Mouse (Mus musculus): ENCODE measurements around the gene Shroom2. TPM values are rescaled to one million over a fixed set of nuclear protein-coding genes. Genes with fewer than 3 reads are reported as not detected.

The Shroom2 gene
- polyA plus RNA-seq (2014; fragmentation: Nextera tagmentation; extraction: Ambion mirVana): 7.6 and 9.5 TPM in 2 replicates

GRCm38 (mm10) chrX:152768891-152769599, at the start of gene Shroom2:
Shroom2 (minus strand) TSS chrX:152769465.
- H3K9me3 ChIP-seq (ENCODE audit: control insufficient read depth, low read length): no peaks in the 10 kb centered on the region
- H3K27ac ChIP-seq (replicated peaks; ENCODE audit: low read depth, low read length): no peak within 1 kb of the TSS
- H3K4me2 ChIP-seq (ENCODE audit: low read depth, low read length): peak within 1 kb of the TSS; percentile 62
- ATAC-seq (ENCODE audit: low read depth) (peak; percentile 88), DNase-seq (ENCODE audit: low spot score) (no peak)
- peaks cover 31% of the 10 kb centered on the region for H3K27me3 ChIP-seq (replicated peaks; ENCODE audit: control insufficient read depth, insufficient read depth, low read length)
- H3K9ac ChIP-seq (ENCODE audit: low read depth, low read length): peak within 1 kb of the TSS; percentile 72
- no peaks in the 10 kb centered on the region for H3K36me3 ChIP-seq (ENCODE audit: control insufficient read depth, insufficient read depth, low read length)
- peak within 1 kb of the TSS; percentile 60 for H3K4me3 ChIP-seq (ENCODE audit: low read depth, low read length)
- WGBS: 22% methylated on average over 14 of the region's 55 CpGs
- no peaks in the 10 kb centered on the region for H3K4me1 ChIP-seq (ENCODE audit: control insufficient read depth, insufficient read depth, low read length)

GRCm38 (mm10) chrX:152818996-152819395, 49.7 kb upstream of the Shroom2 start:
- Histone ChIP-seq H3K4me1 (ENCODE audit: control insufficient read depth, insufficient read depth, low read length) (no peaks in the 10 kb centered on the region), H3K4me3 (ENCODE audit: low read depth, low read length) (no peak overlapping the region), H3K9me3 (ENCODE audit: control insufficient read depth, low read length) (no peaks in the 10 kb centered on the region), H3K4me2 (ENCODE audit: low read depth, low read length) (no peak overlapping the region), H3K36me3 (ENCODE audit: control insufficient read depth, insufficient read depth, low read length) (no peaks in the 10 kb centered on the region), H3K27ac (replicated peaks; ENCODE audit: low read depth, low read length) (no peak overlapping the region), H3K27me3 (replicated peaks; ENCODE audit: control insufficient read depth, insufficient read depth, low read length) (no peaks in the 10 kb centered on the region), H3K9ac (ENCODE audit: low read depth, low read length) (no peak overlapping the region)
- ATAC-seq (ENCODE audit: low read depth): no peak
- peak; percentile 7 for DNase-seq (ENCODE audit: low spot score)

DNA sequence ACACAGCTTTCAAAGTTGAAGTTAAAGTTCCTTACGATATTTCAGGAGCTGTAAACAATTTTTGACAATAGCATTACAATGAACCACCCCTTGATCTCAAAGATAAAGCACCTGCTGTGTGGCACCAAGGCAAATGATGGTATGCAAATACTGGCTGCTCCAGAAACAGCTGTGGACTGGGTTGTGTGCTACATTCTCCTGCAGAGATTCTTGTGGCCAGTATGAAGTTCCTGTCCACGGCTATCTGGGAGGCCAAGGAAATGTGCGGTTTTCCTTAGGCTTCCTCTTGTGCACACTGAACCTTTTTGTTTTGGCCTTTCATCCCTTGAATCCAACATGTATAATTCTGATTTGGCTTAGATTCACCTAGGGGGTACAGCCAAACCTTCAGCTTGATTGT, 44.1 kb upstream of the Shroom2 start:
- ATAC-seq (ENCODE audit: low read depth) (no peak), DNase-seq (ENCODE audit: low spot score) (no peak)
- H3K4me3 ChIP-seq (ENCODE audit: low read depth, low read length): no peak overlapping the region
- no peak overlapping the region for H3K9ac ChIP-seq (ENCODE audit: low read depth, low read length)
- no peaks in the 10 kb centered on the region for H3K27me3 ChIP-seq (replicated peaks; ENCODE audit: control insufficient read depth, insufficient read depth, low read length)
- H3K4me1 ChIP-seq (ENCODE audit: control insufficient read depth, insufficient read depth, low read length): no peaks in the 10 kb centered on the region
- H3K9me3 ChIP-seq (ENCODE audit: control insufficient read depth, low read length): no peaks in the 10 kb centered on the region
- 75% methylated on average over 3 of the region's 3 CpGs for WGBS
- no peaks in the 10 kb centered on the region for H3K36me3 ChIP-seq (ENCODE audit: control insufficient read depth, insufficient read depth, low read length)
- H3K27ac ChIP-seq (replicated peaks; ENCODE audit: low read depth, low read length): no peak overlapping the region
- H3K4me2 ChIP-seq (ENCODE audit: low read depth, low read length): no peak overlapping the region

- Histone ChIP-seq H3K9me3 (ENCODE audit: control insufficient read depth, low read length) (no peaks in the 10 kb centered on the region), H3K27me3 (replicated peaks; ENCODE audit: control insufficient read depth, insufficient read depth, low read length) (no peaks in the 10 kb centered on the region), H3K4me2 (ENCODE audit: low read depth, low read length) (no peak overlapping the region), H3K4me1 (ENCODE audit: control insufficient read depth, insufficient read depth, low read length) (no peaks in the 10 kb centered on the region), H3K9ac (ENCODE audit: low read depth, low read length) (no peak overlapping the region), H3K36me3 (ENCODE audit: control insufficient read depth, insufficient read depth, low read length) (no peaks in the 10 kb centered on the region), H3K27ac (replicated peaks; ENCODE audit: low read depth, low read length) (no peak overlapping the region), H3K4me3 (ENCODE audit: low read depth, low read length) (no peak overlapping the region)
- no peak for DNase-seq (ENCODE audit: low spot score)
- no peak for ATAC-seq (ENCODE audit: low read depth)
Measured at GRCm38 (mm10) chrX:152805317-152805716, 36.1 kb upstream of the Shroom2 start.

- H3K9ac ChIP-seq (ENCODE audit: low read depth, low read length): no peak overlapping the region
- no peak overlapping the region for H3K27ac ChIP-seq (replicated peaks; ENCODE audit: low read depth, low read length)
- no peaks in the 10 kb centered on the region for H3K36me3 ChIP-seq (ENCODE audit: control insufficient read depth, insufficient read depth, low read length)
- ATAC-seq (ENCODE audit: low read depth) (no peak), DNase-seq (ENCODE audit: low spot score) (no peak)
- peaks cover 8% of the 10 kb centered on the region for H3K27me3 ChIP-seq (replicated peaks; ENCODE audit: control insufficient read depth, insufficient read depth, low read length)
- WGBS: 71% methylated on average over 2 of the region's 2 CpGs
- H3K9me3 ChIP-seq (ENCODE audit: control insufficient read depth, low read length): no peaks in the 10 kb centered on the region
- H3K4me1 ChIP-seq (ENCODE audit: control insufficient read depth, insufficient read depth, low read length): no peaks in the 10 kb centered on the region
- H3K4me2 ChIP-seq (ENCODE audit: low read depth, low read length): no peak overlapping the region
- H3K4me3 ChIP-seq (ENCODE audit: low read depth, low read length): no peak overlapping the region
Measured at GRCm38 (mm10) chrX:152788611-152789010, 19.3 kb upstream of the Shroom2 start.

DNA sequence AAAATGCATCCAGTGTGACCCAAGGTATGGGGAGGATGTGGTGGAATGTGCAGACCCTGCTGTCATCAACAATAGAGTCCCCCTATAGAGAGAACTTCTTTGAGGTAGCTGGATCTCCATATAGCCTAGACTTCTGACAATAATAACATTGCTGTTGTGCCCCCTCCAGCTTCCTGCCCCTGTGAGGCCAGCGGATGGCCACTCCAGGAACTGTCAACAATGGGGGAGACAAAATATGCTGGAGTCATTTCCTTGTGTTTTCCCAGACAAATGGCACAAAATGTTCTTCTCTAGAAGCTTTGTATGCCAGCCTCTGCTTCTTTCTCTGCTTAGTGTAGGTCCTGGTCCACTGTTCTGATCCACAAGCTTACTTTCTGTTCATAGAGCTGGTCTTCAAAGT, 18.9 kb upstream of the Shroom2 start:
- Histone ChIP-seq H3K36me3 (ENCODE audit: control insufficient read depth, insufficient read depth, low read length) (no peaks in the 10 kb centered on the region), H3K4me3 (ENCODE audit: low read depth, low read length) (no peak overlapping the region), H3K9ac (ENCODE audit: low read depth, low read length) (no peak overlapping the region), H3K4me1 (ENCODE audit: control insufficient read depth, insufficient read depth, low read length) (no peaks in the 10 kb centered on the region), H3K9me3 (ENCODE audit: control insufficient read depth, low read length) (no peaks in the 10 kb centered on the region), H3K27ac (replicated peaks; ENCODE audit: low read depth, low read length) (no peak overlapping the region), H3K4me2 (ENCODE audit: low read depth, low read length) (no peak overlapping the region), H3K27me3 (replicated peaks; ENCODE audit: control insufficient read depth, insufficient read depth, low read length) (peaks cover 8% of the 10 kb centered on the region)
- DNase-seq (ENCODE audit: low spot score) (no peak), ATAC-seq (ENCODE audit: low read depth) (no peak)
- WGBS: 78% methylated on average over 1 of the region's 1 CpGs

GRCm38 (mm10) chrX:152781720-152782403, 12.6 kb upstream of the Shroom2 start, which contains the start of gene Gpr143:
Gpr143 (plus strand) TSS chrX:152781921.
- no peak within 1 kb of the TSS for H3K9ac ChIP-seq (ENCODE audit: low read depth, low read length)

GRCm38 (mm10) chrX:152769600-152770157, 414 bp upstream of the Shroom2 start:
- WGBS: 19% methylated on average over 29 of the region's 48 CpGs
- DNase-seq (ENCODE audit: low spot score): peak; percentile 83
- Histone ChIP-seq H3K27me3 (replicated peaks; ENCODE audit: control insufficient read depth, insufficient read depth, low read length) (peaks cover 31% of the 10 kb centered on the region), H3K9me3 (ENCODE audit: control insufficient read depth, low read length) (no peaks in the 10 kb centered on the region), H3K36me3 (ENCODE audit: control insufficient read depth, insufficient read depth, low read length) (no peaks in the 10 kb centered on the region), H3K9ac (ENCODE audit: low read depth, low read length) (peak overlapping the region; percentile 72), H3K27ac (replicated peaks; ENCODE audit: low read depth, low read length) (no peak overlapping the region), H3K4me1 (ENCODE audit: control insufficient read depth, insufficient read depth, low read length) (no peaks in the 10 kb centered on the region), H3K4me2 (ENCODE audit: low read depth, low read length) (peak overlapping the region; percentile 62), H3K4me3 (ENCODE audit: low read depth, low read length) (peak overlapping the region; percentile 60)
- ATAC-seq (ENCODE audit: low read depth): peak; percentile 95

More at GRCm38 (mm10) chrX:152781720-152782403, 12.6 kb upstream of the Shroom2 start, which contains the start of gene Gpr143:
- Histone ChIP-seq H3K27ac (replicated peaks; ENCODE audit: low read depth, low read length) (no peak within 1 kb of the TSS), H3K4me3 (ENCODE audit: low read depth, low read length) (peak within 1 kb of the TSS; percentile 4; the same call in 1 of the 2 replicates), H3K4me1 (ENCODE audit: control insufficient read depth, insufficient read depth, low read length) (no peaks in the 10 kb centered on the region), H3K36me3 (ENCODE audit: control insufficient read depth, insufficient read depth, low read length) (no peaks in the 10 kb centered on the region), H3K27me3 (replicated peaks; ENCODE audit: control insufficient read depth, insufficient read depth, low read length) (peaks cover 3% of the 10 kb centered on the region; the same call in 1 of the 2 replicates), H3K4me2 (ENCODE audit: low read depth, low read length) (peak within 1 kb of the TSS; percentile 36), H3K9me3 (ENCODE audit: control insufficient read depth, low read length) (no peaks in the 10 kb centered on the region)
- ATAC-seq (ENCODE audit: low read depth) (no peak), DNase-seq (ENCODE audit: low spot score) (no peak)
- WGBS: 28% methylated on average over 21 of the region's 26 CpGs

Measured in embryonic facial prominence, embryonic 14.5 days (tissue).